Mouse (Mus musculus): ENCODE data around the gene Clstn1. TPM values are rescaled to one million over a fixed set of nuclear protein-coding genes. Genes with fewer than 3 reads are reported as not detected.
A peak's percentile ranks its signal among the peaks of the same experiment; 100 is the strongest.

Clstn1 gene
- polyA plus RNA-seq, 1 experiment from 2014 or later, result 138 TPM

DNA sequence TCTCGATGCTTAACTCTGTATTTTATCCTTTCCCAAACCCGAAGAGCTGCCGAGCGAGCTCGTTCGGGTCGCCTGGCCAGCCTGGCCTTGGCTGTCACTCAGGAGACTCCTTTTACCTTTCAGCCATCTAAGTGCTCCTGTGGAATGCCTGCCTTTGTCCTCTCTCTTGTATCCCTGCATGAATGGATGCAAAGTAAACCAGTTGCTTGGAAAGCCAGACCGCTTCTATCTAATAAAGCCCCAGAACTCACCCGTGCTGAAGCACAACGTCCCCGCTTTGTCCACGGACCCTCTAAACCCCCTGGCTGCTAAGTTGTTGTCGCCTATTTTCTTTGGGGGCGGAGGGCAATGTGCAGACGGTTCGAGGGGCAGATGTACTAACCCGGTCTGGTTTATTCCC, 40.5 kb downstream of the Clstn1 start:
- no peak overlapping the region for H3K9ac ChIP-seq
- no peaks in the 10 kb centered on the region for H3K27me3 ChIP-seq
- peaks cover 15% of the 10 kb centered on the region for H3K4me1 ChIP-seq
- H3K4me3 ChIP-seq, result no peak overlapping the region
- H3K36me3 ChIP-seq, result peaks cover 22% of the 10 kb centered on the region
- H3K4me2 ChIP-seq (replicated peaks), result 0 out of 2 replicates have a peak overlapping the region, but pooled peaks have one; percentile 8
- 45% methylated on average over 17 of the region's 17 CpGs for WGBS
- H3K9me3 ChIP-seq (replicated peaks), result no peaks in the 10 kb centered on the region
- ATAC-seq (ENCODE audit: low FRiP score), result no peak
- peak overlapping the region; percentile 17; the same call in 1 of the 2 replicates for H3K27ac ChIP-seq

DNA sequence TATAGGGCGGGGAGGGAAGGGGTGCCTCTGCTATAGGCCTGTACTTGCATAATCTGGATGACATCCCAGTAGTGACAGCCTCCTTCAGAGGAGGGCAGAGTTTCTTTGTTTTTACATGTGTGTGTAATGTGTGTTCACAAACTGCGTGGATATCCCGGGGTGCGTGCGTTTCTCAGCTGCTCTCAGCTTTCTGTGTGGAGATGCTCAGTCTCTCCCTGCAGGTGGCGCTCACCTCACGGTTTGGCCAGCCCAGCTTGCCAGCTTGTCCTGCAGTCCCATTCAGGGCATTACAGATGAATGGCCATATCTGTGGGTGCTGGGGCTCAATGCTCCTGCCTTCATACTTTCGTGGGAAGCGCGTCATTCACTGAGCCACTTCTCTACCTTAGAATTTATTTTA, 42.1 kb downstream of the Clstn1 start:
- no peaks in the 10 kb centered on the region for H3K9me3 ChIP-seq (replicated peaks)
- WGBS, result 72% methylated on average over 10 of the region's 10 CpGs
- no peak overlapping the region for H3K4me2 ChIP-seq (replicated peaks)
- no peak for ATAC-seq (ENCODE audit: low FRiP score)
- H3K4me1 ChIP-seq, result peaks cover 13% of the 10 kb centered on the region
- H3K27me3 ChIP-seq, result no peaks in the 10 kb centered on the region
- H3K4me3 ChIP-seq, result no peak overlapping the region
- peaks cover 35% of the 10 kb centered on the region for H3K36me3 ChIP-seq
- H3K9ac ChIP-seq, result no peak overlapping the region
- H3K27ac ChIP-seq, result no peak overlapping the region

DNA sequence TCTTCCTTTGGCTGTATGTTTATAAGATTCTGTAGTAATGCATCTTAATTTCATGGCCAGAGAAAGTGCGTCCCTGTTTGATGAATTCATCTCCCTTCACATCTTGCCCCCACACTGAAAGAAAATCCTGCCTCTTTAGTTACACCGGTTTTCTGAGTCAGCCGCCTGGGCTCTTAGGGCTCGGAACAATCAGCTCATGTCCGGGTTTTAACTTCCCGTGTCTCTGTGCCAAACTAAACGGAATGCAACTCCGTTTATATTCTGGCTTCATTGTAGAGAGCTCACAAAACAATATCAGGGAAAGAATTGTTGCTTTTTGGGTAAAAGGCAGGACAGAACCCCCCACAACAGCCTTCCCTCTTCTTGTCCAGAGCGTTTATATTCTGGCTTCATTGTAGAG, 42.5 kb downstream of the Clstn1 start:
- H3K4me2 ChIP-seq (replicated peaks), result no peak overlapping the region
- no peak overlapping the region for H3K27ac ChIP-seq
- WGBS, result 77% methylated on average over 9 of the region's 9 CpGs
- no peaks in the 10 kb centered on the region for H3K27me3 ChIP-seq
- H3K4me3 ChIP-seq, result no peak overlapping the region
- no peak for ATAC-seq (ENCODE audit: low FRiP score)
- peaks cover 13% of the 10 kb centered on the region for H3K4me1 ChIP-seq
- no peaks in the 10 kb centered on the region for H3K9me3 ChIP-seq (replicated peaks)
- peaks cover 39% of the 10 kb centered on the region for H3K36me3 ChIP-seq
- no peak overlapping the region for H3K9ac ChIP-seq

DNA sequence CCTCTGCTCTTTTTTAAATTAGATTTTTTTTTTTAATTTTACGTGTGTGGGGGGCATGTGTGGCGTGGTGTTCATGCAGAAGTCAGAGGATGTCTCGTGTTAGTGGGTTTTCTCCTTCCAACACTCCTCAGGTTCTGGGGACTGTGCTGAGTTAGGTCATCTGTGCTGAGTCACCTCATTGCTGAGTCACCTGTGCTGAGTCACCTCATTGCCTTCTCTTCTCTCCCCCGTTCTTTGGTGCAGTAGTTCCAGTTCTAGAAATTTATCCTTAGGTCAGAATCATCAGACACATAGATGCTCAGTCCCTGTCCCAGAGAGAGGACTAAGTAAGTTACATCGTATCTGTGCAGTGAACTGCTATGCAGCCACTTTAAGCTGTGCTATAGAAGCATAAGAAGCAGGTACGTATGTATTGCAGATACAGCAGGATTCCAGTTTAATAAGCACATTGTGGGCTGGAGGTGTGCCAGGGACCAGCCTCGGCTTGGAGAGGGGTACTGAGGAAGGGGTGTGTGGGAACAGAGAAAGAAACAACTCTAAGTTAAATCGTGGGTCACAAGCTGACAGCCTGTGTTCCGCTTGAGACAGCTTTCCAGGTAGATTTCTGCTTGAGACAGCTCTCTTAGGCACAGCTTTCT, 46.5 kb downstream of the Clstn1 start:
- Histone ChIP-seq H3K9ac (no peak overlapping the region), H3K4me3 (no peak overlapping the region), H3K9me3 (replicated peaks) (no peaks in the 10 kb centered on the region), H3K36me3 (peaks cover 74% of the 10 kb centered on the region), H3K4me1 (0 out of 2 replicates have a peak, but pooled peaks cover 3% of the 10 kb centered on the region), H3K27ac (no peak overlapping the region), H3K4me2 (replicated peaks) (no peak overlapping the region), H3K27me3 (no peaks in the 10 kb centered on the region)
- ATAC-seq (ENCODE audit: low FRiP score), result no peak
- WGBS, result 96% methylated on average over 9 of the region's 9 CpGs

DNA sequence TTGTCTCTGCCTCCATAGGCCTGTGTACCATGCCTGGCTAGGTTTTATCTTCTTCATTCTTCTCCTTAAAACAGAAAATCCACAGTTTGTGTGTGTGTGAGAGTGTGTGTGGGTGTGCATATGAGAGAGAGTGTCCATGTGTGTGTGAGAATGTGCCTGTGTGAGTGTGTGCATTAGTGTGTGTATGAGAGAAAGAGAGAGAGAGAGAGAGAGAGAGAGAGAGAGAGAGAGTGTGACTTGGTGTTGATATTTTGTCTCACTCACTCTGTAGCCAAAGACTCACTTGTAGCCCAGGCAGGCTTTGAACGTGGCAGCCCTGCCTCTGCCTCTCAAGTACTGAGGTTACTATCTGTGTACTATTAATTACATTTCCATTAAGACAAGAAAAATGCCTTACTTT, 47.9 kb downstream of the Clstn1 start:
- no peak overlapping the region for H3K9ac ChIP-seq
- H3K4me3 ChIP-seq, result no peak overlapping the region
- no peaks in the 10 kb centered on the region for H3K4me1 ChIP-seq
- no peaks in the 10 kb centered on the region for H3K9me3 ChIP-seq (replicated peaks)
- H3K36me3 ChIP-seq, result peaks cover 87% of the 10 kb centered on the region
- WGBS, result 94% methylated on average over 1 of the region's 1 CpGs
- no peak overlapping the region for H3K4me2 ChIP-seq (replicated peaks)
- ATAC-seq (ENCODE audit: low FRiP score), result no peak
- H3K27me3 ChIP-seq, result no peaks in the 10 kb centered on the region
- no peak overlapping the region for H3K27ac ChIP-seq

DNA sequence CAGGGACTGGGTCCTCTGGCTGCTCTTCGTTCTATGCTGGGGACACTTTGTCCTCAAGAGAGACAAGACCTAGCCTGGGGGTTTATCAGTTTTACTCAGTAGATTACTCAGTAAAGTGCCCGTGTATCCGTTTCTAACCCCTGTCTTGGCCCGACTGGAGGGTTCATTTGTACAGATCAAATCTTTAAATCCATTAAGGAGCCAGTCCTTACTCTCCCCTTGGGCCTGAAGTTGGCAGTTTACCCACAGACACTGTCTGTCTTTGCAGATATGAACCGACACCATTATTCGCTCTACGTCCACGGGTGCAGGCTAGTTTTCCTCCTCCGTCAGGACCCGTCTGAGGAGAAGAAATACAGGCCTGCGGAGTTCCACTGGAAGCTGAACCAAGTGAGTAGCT, 48.7 kb downstream of the Clstn1 start:
- WGBS, result 95% methylated on average over 11 of the region's 11 CpGs
- peaks cover 89% of the 10 kb centered on the region for H3K36me3 ChIP-seq
- no peak overlapping the region for H3K4me3 ChIP-seq
- no peak for ATAC-seq (ENCODE audit: low FRiP score)
- H3K4me2 ChIP-seq (replicated peaks), result no peak overlapping the region
- no peaks in the 10 kb centered on the region for H3K9me3 ChIP-seq (replicated peaks)
- no peaks in the 10 kb centered on the region for H3K27me3 ChIP-seq
- H3K4me1 ChIP-seq, result no peaks in the 10 kb centered on the region
- H3K27ac ChIP-seq, result no peak overlapping the region
- no peak overlapping the region for H3K9ac ChIP-seq

DNA sequence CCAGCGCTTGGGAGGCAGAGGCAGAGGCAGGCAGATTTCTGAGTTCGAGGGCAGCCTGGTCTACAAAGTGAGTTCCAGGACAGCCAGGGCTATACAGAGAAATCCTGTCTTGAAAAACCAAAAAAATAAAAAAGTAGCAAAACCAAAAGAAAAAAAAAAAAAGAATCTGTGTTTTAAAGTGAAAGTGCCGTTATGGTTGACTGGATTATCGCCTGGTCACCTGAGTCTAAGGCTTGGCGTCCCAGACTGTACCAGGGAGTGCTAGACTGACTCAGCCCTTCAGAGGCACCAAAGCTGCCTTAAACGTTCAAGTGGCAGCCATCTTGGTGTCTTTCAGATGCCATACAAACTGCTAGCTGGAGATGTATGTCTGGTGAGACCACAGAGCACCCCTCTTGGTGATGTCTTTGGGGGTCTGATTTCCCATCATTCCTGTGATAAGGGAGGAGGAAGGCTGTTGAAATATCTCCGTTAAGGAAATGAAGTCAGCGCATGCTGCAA, 49.7 kb downstream of the Clstn1 start:
- 88% methylated on average over 8 of the region's 8 CpGs for WGBS
- Histone ChIP-seq H3K4me3 (no peak overlapping the region), H3K36me3 (peaks cover 89% of the 10 kb centered on the region), H3K9ac (no peak overlapping the region), H3K4me2 (replicated peaks) (no peak overlapping the region), H3K4me1 (no peaks in the 10 kb centered on the region), H3K9me3 (replicated peaks) (no peaks in the 10 kb centered on the region), H3K27ac (no peak overlapping the region), H3K27me3 (no peaks in the 10 kb centered on the region)
- no peak for ATAC-seq (ENCODE audit: low FRiP score)

DNA sequence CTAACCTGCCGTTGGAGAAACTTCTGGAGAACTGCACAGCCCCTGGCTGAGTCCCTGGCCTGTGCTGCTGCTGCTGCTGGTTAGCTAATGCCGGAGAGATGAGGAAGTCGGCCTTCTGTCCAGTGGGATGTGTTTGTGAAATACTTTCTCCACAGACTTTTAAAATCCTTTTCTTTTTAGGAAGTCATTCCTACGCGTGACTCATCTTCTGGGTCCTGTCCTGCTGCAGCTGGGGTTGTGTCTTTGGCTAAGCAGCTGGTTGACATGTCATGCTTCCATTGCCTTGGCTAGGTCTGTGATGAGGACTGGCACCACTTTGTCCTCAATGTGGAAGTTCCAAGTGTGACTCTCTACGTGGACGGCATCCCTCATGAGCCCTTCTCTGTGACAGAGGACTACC, 51.7 kb downstream of the Clstn1 start:
- no peaks in the 10 kb centered on the region for H3K9me3 ChIP-seq (replicated peaks)
- no peaks in the 10 kb centered on the region for H3K27me3 ChIP-seq
- H3K4me1 ChIP-seq, result no peaks in the 10 kb centered on the region
- no peak overlapping the region for H3K4me3 ChIP-seq
- ATAC-seq (ENCODE audit: low FRiP score), result no peak
- H3K36me3 ChIP-seq, result peaks cover 92% of the 10 kb centered on the region
- no peak overlapping the region for H3K4me2 ChIP-seq (replicated peaks)
- WGBS, result 92% methylated on average over 7 of the region's 7 CpGs
- no peak overlapping the region for H3K27ac ChIP-seq
- no peak overlapping the region for H3K9ac ChIP-seq

DNA sequence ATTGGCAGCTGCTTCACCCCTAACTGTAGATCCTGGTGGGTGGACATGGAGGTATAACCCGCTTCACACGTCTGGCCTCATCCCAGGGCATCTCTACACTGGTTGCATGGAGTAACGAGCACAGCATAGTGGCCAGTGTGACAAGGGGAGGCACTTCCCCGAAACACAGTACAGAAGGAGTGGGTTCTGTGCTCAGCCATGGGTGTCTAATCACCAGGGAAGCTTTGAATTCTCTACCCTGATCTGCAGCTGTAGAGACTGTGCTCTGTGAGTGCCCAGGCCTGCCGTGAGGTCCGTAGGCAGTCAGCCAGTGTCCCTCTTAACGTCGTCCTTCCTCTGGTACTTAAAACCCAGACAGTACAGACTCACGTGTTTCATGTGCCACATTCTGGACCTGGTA, 54.6 kb downstream of the Clstn1 start:
- Histone ChIP-seq H3K4me1 (no peaks in the 10 kb centered on the region), H3K4me2 (replicated peaks) (no peak overlapping the region), H3K36me3 (peaks cover 93% of the 10 kb centered on the region), H3K9me3 (replicated peaks) (no peaks in the 10 kb centered on the region), H3K27ac (no peak overlapping the region), H3K4me3 (no peak overlapping the region), H3K9ac (no peak overlapping the region), H3K27me3 (no peaks in the 10 kb centered on the region)
- WGBS, result 80% methylated on average over 9 of the region's 9 CpGs
- no peak for ATAC-seq (ENCODE audit: low FRiP score)

DNA sequence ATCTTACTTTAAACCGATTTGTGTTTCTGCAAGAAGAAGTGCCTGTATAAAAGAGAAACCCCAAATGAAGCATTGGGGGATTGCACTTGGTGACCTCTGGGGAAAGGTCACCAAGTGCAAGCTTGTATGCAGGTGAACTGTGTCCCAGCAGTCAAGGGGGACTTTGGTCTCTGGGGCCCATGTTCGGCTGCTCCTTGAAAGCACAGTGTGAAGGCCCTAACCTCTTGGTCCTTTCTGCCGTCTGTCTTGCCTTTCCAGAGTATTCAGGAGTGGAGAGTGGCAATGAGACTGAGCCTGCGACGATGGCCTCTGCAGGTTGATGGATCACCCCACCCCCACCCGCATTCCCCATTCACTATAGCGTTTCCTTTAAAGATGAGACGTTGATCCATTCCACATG, 55.1 kb downstream of the Clstn1 start:
- Histone ChIP-seq H3K4me2 (replicated peaks) (no peak overlapping the region), H3K27me3 (no peaks in the 10 kb centered on the region), H3K4me3 (no peak overlapping the region), H3K9ac (no peak overlapping the region), H3K36me3 (peaks cover 94% of the 10 kb centered on the region), H3K9me3 (replicated peaks) (no peaks in the 10 kb centered on the region), H3K4me1 (no peaks in the 10 kb centered on the region), H3K27ac (no peak overlapping the region)
- 58% methylated on average over 8 of the region's 8 CpGs for WGBS
- no peak for ATAC-seq (ENCODE audit: low FRiP score)

DNA sequence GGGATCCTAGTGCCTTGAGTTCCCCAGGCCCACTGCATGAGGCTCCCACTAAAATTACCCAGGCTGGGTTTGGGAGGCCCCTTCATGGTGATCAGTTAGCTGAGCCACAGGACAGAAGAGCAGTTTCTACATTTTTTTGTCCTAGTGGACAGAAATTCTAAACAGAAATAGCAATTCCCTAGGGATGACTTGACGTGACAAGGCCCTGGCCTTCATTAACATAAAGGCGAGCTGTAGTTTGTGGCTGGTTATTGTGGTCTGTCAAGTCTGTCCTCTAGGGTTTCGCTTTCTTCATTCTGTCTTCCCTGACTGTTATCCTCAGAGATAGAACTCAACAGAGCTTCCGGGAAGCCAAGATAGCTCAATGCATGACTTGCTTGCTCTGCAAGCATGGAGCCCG, 55.7 kb downstream of the Clstn1 start:
- Histone ChIP-seq H3K4me2 (replicated peaks) (no peak overlapping the region), H3K4me1 (no peaks in the 10 kb centered on the region), H3K27me3 (no peaks in the 10 kb centered on the region), H3K4me3 (no peak overlapping the region), H3K9me3 (replicated peaks) (no peaks in the 10 kb centered on the region), H3K36me3 (peaks cover 94% of the 10 kb centered on the region), H3K27ac (no peak overlapping the region), H3K9ac (no peak overlapping the region)
- ATAC-seq (ENCODE audit: low FRiP score), result no peak
- WGBS, result 70% methylated on average over 5 of the region's 5 CpGs

DNA sequence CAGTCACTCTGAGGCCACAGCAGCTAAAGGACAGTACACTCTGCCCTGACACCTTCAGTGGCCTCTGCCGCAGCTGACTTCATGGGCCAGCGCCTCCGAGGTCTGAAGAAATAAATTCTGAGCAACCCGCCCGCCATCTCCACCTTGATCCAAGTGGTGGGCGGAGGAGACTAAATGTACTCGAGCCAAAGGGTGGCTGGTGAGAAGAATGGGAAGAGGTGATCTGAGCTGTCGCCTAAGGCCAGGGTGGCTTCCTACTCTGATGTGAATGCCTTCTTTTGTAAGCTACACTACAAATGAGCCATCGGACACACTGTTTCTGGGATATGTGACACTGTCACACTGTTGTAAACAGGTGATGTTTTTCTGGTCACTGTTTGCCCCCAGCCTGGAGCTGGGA, 59.5 kb downstream of the Clstn1 start:
- 92% methylated on average over 9 of the region's 9 CpGs for WGBS
- no peak for ATAC-seq (ENCODE audit: low FRiP score)
- H3K36me3 ChIP-seq, result peaks cover 93% of the 10 kb centered on the region

DNA sequence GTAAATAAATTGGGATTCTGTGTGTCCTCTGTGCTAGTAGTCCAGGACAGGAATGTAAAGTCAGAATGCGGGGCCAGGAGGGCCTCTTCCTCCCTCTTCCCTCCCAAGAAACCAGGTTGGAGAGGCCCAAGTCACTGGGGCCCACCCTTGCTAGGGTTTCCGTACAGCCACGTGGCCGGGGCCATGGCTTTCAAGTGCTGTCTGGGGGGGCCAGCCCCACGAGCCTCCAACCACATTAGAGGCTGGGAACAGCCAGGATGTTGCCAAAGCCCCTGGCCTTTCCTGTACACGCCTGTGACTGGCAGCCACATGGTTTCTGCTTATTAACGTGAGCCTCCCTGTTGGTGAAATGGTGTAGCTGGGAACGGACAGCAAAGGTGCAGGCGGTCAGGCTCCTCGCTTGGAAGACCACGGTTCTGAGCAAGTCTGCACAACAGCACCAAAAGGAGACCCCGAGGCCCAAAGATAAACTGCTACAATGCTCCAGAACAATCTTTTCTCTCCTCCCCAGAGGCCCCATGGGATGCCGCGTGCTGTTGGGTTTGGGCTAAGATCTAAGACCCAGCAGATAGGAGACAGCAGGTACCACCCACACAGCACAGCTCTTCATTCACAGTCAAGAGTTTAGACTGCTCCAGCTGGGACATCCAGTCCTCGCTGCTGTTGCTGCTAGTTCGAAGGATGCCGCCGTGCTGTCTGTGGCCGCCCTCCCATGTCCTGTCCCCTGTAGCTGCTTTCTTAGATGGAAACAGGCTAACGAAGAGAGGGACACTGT, 62.0 kb downstream of the Clstn1 start:
- no peak overlapping the region for H3K4me2 ChIP-seq (replicated peaks)
- H3K27me3 ChIP-seq, result no peaks in the 10 kb centered on the region
- no peak for ATAC-seq (ENCODE audit: low FRiP score)
- WGBS, result 81% methylated on average over 20 of the region's 20 CpGs
- H3K9me3 ChIP-seq (replicated peaks), result no peaks in the 10 kb centered on the region
- no peaks in the 10 kb centered on the region for H3K4me1 ChIP-seq
- no peak overlapping the region for H3K27ac ChIP-seq
- no peak overlapping the region for H3K9ac ChIP-seq
- no peak overlapping the region for H3K4me3 ChIP-seq
- peaks cover 94% of the 10 kb centered on the region for H3K36me3 ChIP-seq

More for the DNA sequence above, 59.5 kb downstream of the Clstn1 start:
- Histone ChIP-seq H3K9ac (no peak overlapping the region), H3K9me3 (replicated peaks) (no peaks in the 10 kb centered on the region), H3K27me3 (no peaks in the 10 kb centered on the region), H3K4me3 (no peak overlapping the region), H3K27ac (no peak overlapping the region), H3K4me2 (replicated peaks) (no peak overlapping the region), H3K4me1 (no peaks in the 10 kb centered on the region)

All from hindbrain, embryonic 12.5 days (tissue).